Mouse (Mus musculus) liver, postnatal 0 days (tissue): ENCODE data around the gene Entr1.

ENCODE experiments used
- CTCF ChIP-seq: sonication (generic); IDR thresholded peaks from 2 replicates; pipeline ENCODE4 v1.5.1; 2016; ENCODE audit warnings: antibody characterized with exemption, low read depth
- EP300 ChIP-seq: IDR thresholded peaks from 2 replicates; pipeline ENCODE4 v1.6.1; 2016; ENCODE audit warnings: antibody characterized with exemption, low read depth, mild to moderate bottlenecking

GRCm38 (mm10) chr2:26353066-26353980 lies 35.8 kb downstream of the Entr1 start:
- TF ChIP-seq CTCF: no peak
- TF ChIP-seq EP300: no peak
